Mouse (Mus musculus) left cerebral cortex, adult 2 months (tissue): ENCODE results near the gene Sorcs2. TPM values are rescaled to one million over a fixed set of nuclear protein-coding genes. Genes with fewer than 3 reads are reported as not detected.

Experiments
- DNase-seq, 2 experiments: peaks; one replicate each; pipeline ENCODE4 v3.0.0; 2021 to 2022; ENCODE audit warnings: low spot score in 2 of 2, mixed read lengths in 1 of 2; ENCODE audit errors: extremely low spot score in 1 of 2
- H3K27ac ChIP-seq: fragments of 200-600 bp; 2 replicates; pipeline ENCODE4 v1.8.1; 2022
- H3K4me3 ChIP-seq: fragments of 200-600 bp; 2 replicates; pipeline ENCODE4 v1.8.1; 2022
- CTCF ChIP-seq: fragments of 200-600 bp; IDR thresholded peaks from 2 replicates; pipeline ENCODE4 v1.8.1; 2022; ENCODE audit warnings: antibody characterized with exemption, mild to moderate bottlenecking, moderate library complexity
- intact Hi-C: fragments of 180-260 bp; cut with DNase I; formaldehyde crosslinking; loops from one replicate; pipeline ENCODE4 v1.15.1; 2025
- total RNA-seq, 2 experiments: library from RNA; stranded (reverse); gene quantifications; 2 replicates each; pipeline ENCODE4 v1.2.3; 2021

Gene Sorcs2
- total RNA-seq, 2 experiments from 2014 or later, result 39.3 to 39.7 TPM

DNA sequence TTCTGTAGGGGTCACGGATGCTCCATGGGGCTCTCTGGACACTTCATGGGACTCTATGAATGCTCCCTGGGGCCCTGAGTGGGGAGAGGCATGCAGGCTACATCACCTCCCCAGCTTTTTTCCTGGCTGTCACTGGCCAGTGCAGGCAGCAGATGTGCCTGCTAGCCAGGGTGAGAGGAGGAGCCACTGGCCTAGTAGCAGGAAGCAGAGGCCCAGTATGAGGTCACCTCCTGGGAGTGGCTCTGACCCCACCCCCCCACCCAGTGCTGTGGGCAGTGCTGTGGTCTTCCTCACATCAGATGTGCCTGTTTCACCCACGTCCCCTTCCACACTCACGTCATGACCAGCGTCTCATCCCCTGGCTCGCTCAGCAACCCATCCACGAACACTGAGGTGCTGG lies 356.2 kb downstream of the Sorcs2 start:
- Histone ChIP-seq H3K4me3 (no peak overlapping the region), H3K27ac (no peak overlapping the region)
- intact Hi-C loops, result no loop called here
- TF ChIP-seq CTCF, result no peak
- DNase-seq, result no peak

DNA sequence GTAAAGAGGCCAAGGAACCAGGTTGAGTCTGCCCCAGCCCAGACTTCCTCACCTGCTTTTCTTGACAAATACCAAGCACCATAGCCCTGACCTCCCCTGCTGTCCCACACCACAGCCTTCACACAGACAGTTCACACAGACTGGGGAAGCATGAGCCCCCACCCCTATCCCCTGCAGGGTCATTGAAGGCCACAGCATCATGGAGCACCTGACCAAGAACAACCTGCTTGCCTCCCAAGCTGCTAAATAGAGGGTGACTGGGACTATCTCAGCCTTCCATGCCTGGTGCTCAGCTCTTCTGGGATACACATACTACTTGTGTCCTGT lies 356.7 kb downstream of the Sorcs2 start:
- no peak overlapping the region for H3K27ac ChIP-seq
- no peak for DNase-seq
- no peak for TF ChIP-seq CTCF
- H3K4me3 ChIP-seq, result no peak overlapping the region
- intact Hi-C loops, result no loop called here

DNA sequence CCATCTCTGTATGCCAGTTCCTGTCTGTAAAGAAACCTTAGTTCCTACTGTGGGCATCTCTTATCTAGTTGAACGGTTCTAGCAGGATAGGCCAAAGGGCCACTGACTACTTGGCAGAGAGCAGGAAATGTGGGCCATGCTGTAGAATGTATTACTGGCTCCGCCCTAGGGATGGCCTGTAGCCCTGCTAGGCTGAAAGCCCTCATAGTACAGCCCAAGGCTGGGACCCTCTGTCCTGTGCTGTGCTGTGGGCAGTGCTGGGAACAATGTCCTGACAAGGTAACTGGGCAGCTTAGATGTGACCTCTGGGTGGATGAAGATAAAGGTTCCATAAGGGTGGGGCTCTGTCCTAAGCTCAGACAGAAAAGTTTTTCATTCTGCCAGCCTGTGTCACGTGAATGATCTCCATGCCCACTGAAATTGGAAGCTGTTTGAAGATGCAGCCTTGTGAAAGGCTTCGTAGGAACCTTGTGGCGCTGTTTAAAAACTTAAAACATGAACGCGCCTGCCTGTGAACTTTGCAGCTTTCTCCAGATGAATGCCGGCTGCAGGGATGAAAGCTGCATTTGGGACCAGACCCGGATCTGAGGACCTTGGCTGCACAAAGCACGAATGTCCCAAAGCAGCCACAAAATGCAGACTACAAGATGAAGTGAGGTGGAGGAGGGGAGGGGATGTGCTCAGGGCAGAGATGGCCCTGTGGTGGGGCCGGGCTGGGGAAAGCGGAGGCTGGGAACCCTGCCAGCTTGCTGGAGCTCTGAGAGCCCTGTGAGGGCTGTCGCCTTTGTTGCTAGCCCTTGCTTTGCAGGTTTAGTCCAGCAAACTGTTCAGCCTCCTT lies 357.3 kb downstream of the Sorcs2 start:
- no peak for DNase-seq
- intact Hi-C loops, result no loop called here
- Histone ChIP-seq H3K27ac (no peak overlapping the region), H3K4me3 (no peak overlapping the region)
- no peak for TF ChIP-seq CTCF

DNA sequence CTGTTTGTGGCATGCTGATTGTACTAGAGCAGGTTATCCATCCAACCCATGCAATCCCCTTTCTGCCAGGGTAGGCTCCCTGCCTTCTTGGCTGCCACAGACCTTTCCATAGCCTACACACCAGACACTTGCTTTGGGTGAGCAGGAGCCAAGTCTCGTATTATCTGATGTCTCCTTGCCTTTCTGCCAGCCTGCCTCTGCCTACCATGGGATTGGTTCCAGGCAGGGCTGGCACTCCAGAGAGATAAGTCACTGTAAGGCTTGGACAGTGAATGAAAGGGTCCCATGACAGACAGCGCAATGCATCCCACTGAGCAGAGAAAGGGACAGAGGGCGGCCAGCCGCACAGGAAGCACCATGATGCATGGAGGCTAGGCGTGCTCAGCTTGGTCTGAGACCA lies 358.3 kb downstream of the Sorcs2 start:
- H3K4me3 ChIP-seq, result no peak overlapping the region
- DNase-seq, result no peak
- intact Hi-C loops, result no loop called here
- no peak overlapping the region for H3K27ac ChIP-seq
- TF ChIP-seq CTCF, result no peak

DNA sequence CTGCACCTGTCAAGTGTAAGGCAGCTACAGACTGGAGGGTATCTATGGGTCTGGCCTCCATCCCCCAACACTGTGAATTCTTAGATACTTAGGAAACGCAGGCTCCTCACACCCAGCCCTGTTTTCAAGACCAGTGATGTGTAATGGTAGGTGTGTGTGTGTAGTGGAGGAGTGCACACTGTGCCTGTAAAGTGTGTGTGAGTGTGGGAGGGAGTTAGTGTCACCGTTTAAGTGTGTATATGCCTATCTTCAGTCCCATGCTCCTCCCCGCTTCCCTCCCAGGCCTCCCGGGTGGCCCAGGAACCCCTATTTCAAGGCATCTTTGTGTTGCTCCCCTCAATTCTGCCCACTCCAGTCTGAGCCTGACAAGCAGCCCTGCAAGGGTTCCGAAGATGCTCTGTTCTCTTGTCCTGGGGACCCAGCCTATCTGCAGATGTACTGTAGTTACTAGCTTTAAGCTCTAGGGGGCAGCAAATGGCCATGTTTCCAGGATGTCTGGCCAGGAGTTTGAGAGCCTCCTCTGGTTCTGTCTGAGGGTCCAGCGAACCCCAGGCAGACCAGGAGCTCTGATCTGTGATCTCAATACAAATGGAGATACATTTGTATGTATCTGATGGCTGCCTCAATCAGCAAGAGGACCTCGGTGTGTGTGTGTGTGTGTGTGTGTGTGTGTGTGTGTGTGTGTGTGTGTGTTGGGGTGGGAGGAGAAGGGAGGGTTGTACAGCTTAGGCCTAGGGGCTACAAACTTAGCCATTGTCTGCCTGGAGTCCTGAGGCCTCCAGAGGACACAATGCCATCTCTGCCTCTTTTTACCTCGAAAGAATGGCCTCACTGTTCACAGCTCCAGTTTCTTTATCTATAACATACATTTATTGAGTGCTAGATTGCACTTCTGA lies 364.2 kb downstream of the Sorcs2 start:
- Histone ChIP-seq H3K27ac (no peak overlapping the region), H3K4me3 (no peak overlapping the region)
- peak; percentile 53 for DNase-seq
- intact Hi-C loops, result loop anchor here (1.0 to 5.0 kb wide), 3 partner anchors 179 to 429 kb away; partner anchors contain the start of genes Grpel1 and Sorcs2
- TF ChIP-seq CTCF, result peak; percentile 76

DNA sequence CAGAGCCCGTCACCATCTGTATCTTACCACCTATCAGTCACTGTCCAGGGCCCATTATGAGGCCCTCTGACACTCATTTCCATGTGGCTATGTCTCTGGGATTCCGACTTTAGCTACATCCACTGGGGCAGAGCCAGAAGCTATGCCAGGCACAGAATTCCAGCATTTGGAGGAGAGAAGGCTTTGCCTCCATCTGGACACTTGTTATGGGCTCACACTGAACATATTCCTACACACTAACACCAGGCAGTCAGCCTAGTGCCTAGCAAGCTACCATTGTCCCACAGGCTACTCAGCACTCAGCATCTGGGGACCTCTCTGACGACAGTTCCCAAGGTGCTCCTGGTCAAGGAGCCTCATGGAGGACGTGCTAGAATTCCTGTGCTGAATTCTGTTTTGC lies 372.9 kb downstream of the Sorcs2 start:
- intact Hi-C loops, result no loop called here
- H3K27ac ChIP-seq, result no peak overlapping the region
- DNase-seq, result no peak
- no peak for TF ChIP-seq CTCF
- H3K4me3 ChIP-seq, result no peak overlapping the region

DNA sequence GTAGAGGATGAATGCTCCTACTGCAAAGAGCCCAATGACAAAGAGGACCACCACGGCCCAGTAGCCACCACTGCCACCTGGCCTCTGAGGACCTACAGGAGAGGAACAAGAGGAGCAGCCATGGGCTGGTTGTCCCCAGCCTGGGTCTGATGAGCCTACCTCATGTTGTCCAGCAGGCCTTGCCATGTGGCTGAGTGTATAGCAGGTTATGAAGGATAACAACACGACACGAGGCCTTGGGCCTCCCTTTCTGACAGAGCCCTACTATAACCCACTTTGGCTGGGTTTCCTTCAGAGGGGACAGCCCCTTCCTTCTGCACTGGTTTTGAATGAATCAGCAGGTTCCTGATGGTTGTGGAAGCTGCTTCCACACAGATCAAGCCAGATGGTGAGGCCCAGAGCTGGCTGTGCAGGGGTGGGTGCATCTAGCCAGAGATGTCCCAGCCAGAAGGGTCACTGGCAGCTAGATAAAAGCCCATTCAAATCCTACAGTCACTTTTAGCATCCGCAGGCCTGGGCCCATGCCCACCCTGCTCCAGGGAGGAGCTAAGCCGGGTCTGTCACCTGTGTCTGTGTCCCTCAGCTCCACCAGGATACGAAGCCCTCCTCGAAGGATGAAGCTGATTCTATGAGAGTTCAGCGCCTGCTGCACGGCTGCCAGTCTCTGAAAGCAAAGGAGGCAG lies 373.8 kb downstream of the Sorcs2 start:
- no peak overlapping the region for H3K4me3 ChIP-seq
- H3K27ac ChIP-seq, result no peak overlapping the region; the same call in 1 of the 2 replicates
- no peak for DNase-seq
- no peak for TF ChIP-seq CTCF
- intact Hi-C loops, result no loop called here

DNA sequence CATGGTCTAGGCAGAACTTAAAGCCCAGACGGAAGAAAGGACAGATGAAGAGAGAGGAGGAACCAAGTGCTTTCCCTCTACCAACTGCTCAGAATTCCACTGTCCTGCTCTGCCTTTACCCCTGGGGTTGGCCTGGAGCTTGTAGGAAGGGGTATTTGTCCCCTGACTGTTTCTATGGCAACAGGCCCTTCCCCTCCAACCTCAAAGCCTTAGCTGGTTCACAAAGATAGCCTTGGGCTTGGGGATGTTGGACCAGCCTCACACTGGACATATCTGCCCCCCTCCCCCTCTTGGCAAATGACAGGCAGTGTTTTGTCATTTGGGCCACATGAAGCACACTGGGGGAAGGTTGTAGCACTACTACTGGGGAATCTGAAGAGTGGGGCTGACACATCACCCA lies 375.6 kb downstream of the Sorcs2 start:
- DNase-seq, result no peak
- no peak overlapping the region for H3K4me3 ChIP-seq
- intact Hi-C loops, result no loop called here
- TF ChIP-seq CTCF, result no peak
- H3K27ac ChIP-seq, result no peak overlapping the region

DNA sequence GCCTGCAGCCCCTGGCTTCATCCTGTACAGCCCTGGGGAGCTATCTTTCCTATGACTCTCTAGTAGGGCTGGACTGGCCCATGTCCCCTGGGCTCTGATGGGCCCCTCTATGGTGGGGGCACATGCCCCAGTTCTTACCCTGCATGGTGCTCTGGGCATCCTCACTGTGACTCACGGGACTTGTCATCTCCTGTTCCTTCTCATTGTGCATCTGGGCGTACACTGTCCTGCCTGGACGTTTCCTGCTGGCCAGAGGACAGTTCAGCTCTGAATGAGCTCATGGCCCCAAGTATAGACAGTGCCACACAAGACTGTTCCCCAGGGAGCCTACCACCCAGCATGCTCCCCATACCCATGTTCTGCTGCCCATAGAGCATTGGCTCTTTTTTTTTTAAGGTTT lies 376.8 kb downstream of the Sorcs2 start:
- no peak for DNase-seq
- intact Hi-C loops, result no loop called here
- Histone ChIP-seq H3K4me3 (no peak overlapping the region), H3K27ac (no peak overlapping the region)
- TF ChIP-seq CTCF, result no peak

DNA sequence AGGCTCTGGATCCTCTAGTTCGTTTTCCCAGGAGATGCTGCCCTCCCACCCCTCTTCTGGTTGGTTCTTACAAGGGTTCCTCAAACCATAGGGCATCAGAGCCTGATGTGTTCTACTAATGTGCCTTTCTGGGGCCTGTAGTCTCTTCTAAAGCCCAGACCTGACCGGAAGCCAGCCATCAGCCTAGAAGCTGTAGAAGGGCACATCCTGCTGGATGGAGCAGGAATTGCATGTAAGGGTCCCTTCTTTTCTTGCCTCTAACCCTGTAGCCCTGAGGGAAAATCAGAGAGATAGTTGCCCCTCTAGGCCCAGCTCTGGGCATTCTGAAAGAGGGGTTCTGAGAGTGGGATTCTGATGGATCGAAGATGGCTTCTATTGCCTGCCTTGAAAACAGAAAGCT lies 379.6 kb downstream of the Sorcs2 start:
- peak; percentile 43 for TF ChIP-seq CTCF
- intact Hi-C loops, result no loop called here
- H3K27ac ChIP-seq, result no peak overlapping the region

DNA sequence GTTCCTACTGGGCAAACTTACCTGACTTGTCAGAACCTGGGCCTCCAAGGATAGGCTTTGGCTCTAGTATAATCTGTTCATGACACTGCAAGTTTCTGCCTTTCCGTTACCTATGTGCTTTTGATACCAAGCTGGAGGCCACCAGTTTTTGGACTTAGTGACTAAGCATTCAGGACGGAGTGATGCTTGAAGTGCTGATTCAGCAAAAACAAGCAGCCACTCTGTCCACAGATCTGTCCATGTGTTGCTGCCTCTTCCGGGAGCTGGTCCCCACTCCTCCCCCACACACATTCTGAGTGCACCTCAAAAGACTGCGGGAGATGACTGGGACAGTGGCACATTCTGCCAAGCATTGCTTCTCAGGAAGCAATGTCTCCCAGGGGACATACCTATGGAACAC lies 388.5 kb downstream of the Sorcs2 start:
- TF ChIP-seq CTCF, result no peak
- no peak overlapping the region for H3K4me3 ChIP-seq
- intact Hi-C loops, result no loop called here
- DNase-seq, result no peak
- no peak overlapping the region for H3K27ac ChIP-seq

More for the DNA sequence above, 379.6 kb downstream of the Sorcs2 start:
- H3K4me3 ChIP-seq, result no peak overlapping the region
- DNase-seq, result no peak

DNA sequence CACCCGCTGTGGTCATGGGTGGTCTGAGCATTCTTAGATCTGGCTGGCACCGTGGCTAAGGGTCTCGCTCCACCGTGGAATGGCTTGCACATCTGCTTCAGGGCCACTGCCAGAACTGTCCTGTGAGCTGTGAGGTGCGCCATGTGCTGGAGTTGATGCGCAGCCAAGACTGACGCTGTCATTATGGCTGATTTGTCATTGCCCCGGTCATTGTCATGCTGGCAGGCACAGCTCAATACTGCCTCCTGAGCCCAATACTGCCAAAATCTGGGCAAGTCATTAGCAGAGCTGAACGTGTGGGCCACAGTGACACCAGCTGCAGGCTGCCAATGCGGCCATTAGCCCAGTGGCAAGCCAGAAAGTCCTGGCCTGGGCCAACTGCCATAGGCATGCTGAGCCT lies 390.3 kb downstream of the Sorcs2 start:
- TF ChIP-seq CTCF, result no peak
- intact Hi-C loops, result no loop called here
- Histone ChIP-seq H3K4me3 (no peak overlapping the region), H3K27ac (no peak overlapping the region)
- DNase-seq, result no peak
